Mouse (Mus musculus) lung, postnatal 0 days (tissue): Measurements from ENCODE around the gene Timm8b. TPM values are rescaled to one million over a fixed set of nuclear protein-coding genes. Genes with fewer than 3 reads are reported as not detected.

Experiments used
- ATAC-seq: fragments of 200-750 bp; cut with Nextera tagmentation; 2 replicates; pipeline ENCODE4 v1.8.0; 2017; ENCODE audit warnings: moderate library complexity
- DNase-seq: peaks from one replicate; pipeline ENCODE4 v3.0.0-alpha.2; 2016; ENCODE audit warnings: low spot score
- H3K27ac ChIP-seq: fragments of 300-500 bp; sonication (generic); 2 replicates; pipeline ENCODE4 v1.5.1; 2014; ENCODE audit warnings: antibody characterized with exemption, mild to moderate bottlenecking, low read length, mixed read lengths
- H3K27me3 ChIP-seq: fragments of 300-500 bp; sonication (generic); replicated peaks from 2 replicates; pipeline ENCODE4 v1.6.1; 2014; ENCODE audit warnings: low read length, mixed read lengths; ENCODE audit not compliant: insufficient read depth
- H3K36me3 ChIP-seq: fragments of 300-500 bp; sonication (generic); 2 replicates; pipeline ENCODE4 v1.6.1; 2014; ENCODE audit warnings: low read length, mixed read lengths; ENCODE audit not compliant: insufficient read depth
- H3K4me1 ChIP-seq: fragments of 300-500 bp; sonication (generic); 2 replicates; pipeline ENCODE4 v1.6.1; 2014; ENCODE audit warnings: antibody characterized with exemption, low read depth, low read length, mixed read lengths; ENCODE audit not compliant: insufficient read depth
- H3K4me2 ChIP-seq: fragments of 300-500 bp; sonication (generic); replicated peaks from 2 replicates; pipeline ENCODE4 v1.6.1; 2014; ENCODE audit warnings: low read depth, mild to moderate bottlenecking, low read length, moderate library complexity, mixed read lengths
- H3K4me3 ChIP-seq: fragments of 300-500 bp; sonication (generic); 2 replicates; pipeline ENCODE4 v1.5.1; 2014; ENCODE audit warnings: low read depth, low read length
- H3K9ac ChIP-seq: fragments of 300-500 bp; sonication (generic); replicated peaks from 2 replicates; pipeline ENCODE4 v1.6.1; 2014; ENCODE audit warnings: low read depth, mild to moderate bottlenecking
- H3K9me3 ChIP-seq: fragments of 300-500 bp; sonication (generic); 2 replicates; pipeline ENCODE4 v1.6.1; 2016; ENCODE audit warnings: low read length, mixed read lengths
- CTCF ChIP-seq: IDR thresholded peaks from 2 replicates; pipeline ENCODE4 v1.5.1; 2016; ENCODE audit warnings: antibody characterized with exemption, mild to moderate bottlenecking
- EP300 ChIP-seq: IDR thresholded peaks from 2 replicates; pipeline ENCODE4 v1.6.1; 2016; ENCODE audit warnings: antibody characterized with exemption, mild to moderate bottlenecking, control low read depth
- WGBS: fragments of 180-500 bp; shearing (Covaris S2); extraction: QIAGEN DNeasy Blood & Tissue Kit; methylation state at CpG from one replicate; pipeline ENCODE4 v1.1.7; 2014; 5-methylcytosine and 5-hydroxymethylcytosine counted together
- polyA plus RNA-seq: library from polyadenylated mRNA; unstranded; fragments of >200 nt; fragmentation: Nextera tagmentation; extraction: Ambion mirVana; gene quantifications from 2 replicates; pipeline ENCODE4 v1.2.1, GENCODE M21; 2015

The Timm8b gene
- polyA plus RNA-seq = 185 and 189 TPM in 2 replicates

DNA sequence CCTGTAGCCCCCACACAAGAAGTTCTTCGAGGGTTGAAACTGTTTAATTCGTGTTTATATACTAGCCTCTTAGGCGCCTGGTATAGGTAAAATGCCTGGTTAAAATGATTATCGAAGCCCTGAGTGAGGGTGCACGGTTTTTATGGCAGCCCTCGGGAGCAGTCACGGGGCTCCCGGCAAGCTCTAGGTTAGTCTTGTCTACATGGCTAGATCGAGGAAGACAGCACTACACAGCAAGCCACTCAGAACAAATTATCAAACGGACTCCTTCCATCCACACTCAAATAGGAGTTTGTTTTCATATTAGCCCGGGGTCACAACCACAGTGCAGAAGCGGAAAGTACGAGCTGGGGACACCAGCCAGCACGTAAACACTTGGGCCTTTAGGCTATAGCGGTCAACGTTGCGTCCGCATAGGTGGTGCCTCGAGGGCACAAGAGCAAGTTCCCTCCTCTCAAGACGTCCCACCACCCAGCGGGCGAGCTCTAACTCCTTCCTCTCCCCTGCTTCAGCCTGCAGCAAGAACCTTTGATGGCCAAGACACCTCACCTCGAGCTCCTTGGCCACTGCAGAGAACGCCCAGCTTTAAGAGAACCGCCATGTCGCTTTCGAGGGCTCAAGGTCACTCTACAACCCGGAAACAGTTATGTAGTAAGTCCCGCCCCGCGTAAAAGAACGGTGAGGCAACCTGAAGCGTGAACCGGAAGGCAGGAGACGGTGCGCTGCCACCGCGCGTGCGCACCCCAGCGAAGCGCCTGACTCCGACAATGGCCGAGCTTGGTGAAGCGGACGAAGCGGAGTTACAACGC is at the start of gene Timm8b, which contains the start of gene Sdhd:
Timm8b (plus strand) TSS at position 722 of the 809 bp plus-strand sequence.
Sdhd (minus strand) TSS at position 624 of the 809 bp plus-strand sequence.
- H3K4me3 ChIP-seq = peak within 1 kb of the TSS; percentile 66
- peak within 1 kb of the TSS; percentile 87 for H3K27ac ChIP-seq
- DNase-seq (peak; percentile 98), ATAC-seq (peak; percentile 99)
- peak within 1 kb of the TSS; percentile 60 for H3K9ac ChIP-seq
- no peaks in the 10 kb centered on the region for H3K27me3 ChIP-seq
- H3K36me3 ChIP-seq = peaks cover 2% of the 10 kb centered on the region; the same call in 1 of the 2 replicates
- H3K4me2 ChIP-seq = peak within 1 kb of the TSS; percentile 87
- TF ChIP-seq EP300 (no peak), CTCF (no peak)
- no peaks in the 10 kb centered on the region for H3K9me3 ChIP-seq
- H3K4me1 ChIP-seq = peaks cover 18% of the 10 kb centered on the region; the same call in 1 of the 2 replicates
- WGBS = 1% methylated on average over 48 of the region's 48 CpGs

- no peaks in the 10 kb centered on the region for H3K4me1 ChIP-seq
- no peak within 1 kb of the TSS; the same call in 1 of the 2 replicates for H3K27ac ChIP-seq
- 29% methylated on average over 12 of the region's 12 CpGs for WGBS
- TF ChIP-seq CTCF (no peak), EP300 (no peak)
- peak within 1 kb of the TSS; percentile 0; the same call in 1 of the 2 replicates for H3K9ac ChIP-seq
- no peak within 1 kb of the TSS for H3K4me3 ChIP-seq
- no peaks in the 10 kb centered on the region for H3K27me3 ChIP-seq
- DNase-seq (peak; percentile 52), ATAC-seq (peak; percentile 53)
- no peaks in the 10 kb centered on the region for H3K36me3 ChIP-seq
- H3K9me3 ChIP-seq = no peaks in the 10 kb centered on the region
- peak within 1 kb of the TSS; percentile 9; the same call in 1 of the 2 replicates for H3K4me2 ChIP-seq
Measured at GRCm38 (mm10) chr9:50554241-50555093, 49.2 kb upstream of the Timm8b start, which contains the start of gene Il18. Il18 (plus strand) TSS chr9:50554827.

DNA sequence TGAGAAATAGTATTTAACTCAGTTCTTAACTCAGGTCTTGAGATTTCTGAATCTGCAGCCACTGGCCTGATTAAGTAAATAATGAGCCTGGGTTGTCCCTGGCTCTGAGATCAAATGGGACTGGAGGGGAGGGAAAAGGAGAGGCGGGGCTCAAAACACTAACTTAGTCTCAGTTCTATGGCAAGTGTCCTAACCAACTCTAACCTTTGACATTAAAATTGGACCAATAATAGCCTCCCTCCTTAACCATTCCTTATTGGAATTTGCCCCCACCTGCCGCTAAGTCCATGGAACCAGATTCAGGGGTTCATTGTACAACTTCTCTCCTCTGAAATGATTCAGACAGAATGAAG is 48.6 kb upstream of the Timm8b start, which contains the start of gene Bco2:
Bco2 (minus strand) TSS at position 88 of the 353 bp plus-strand sequence.
- Histone ChIP-seq H3K27me3 (no peaks in the 10 kb centered on the region), H3K9ac (peak within 1 kb of the TSS; percentile 0; the same call in 1 of the 2 replicates), H3K9me3 (no peaks in the 10 kb centered on the region), H3K36me3 (no peaks in the 10 kb centered on the region), H3K27ac (no peak within 1 kb of the TSS; the same call in 1 of the 2 replicates), H3K4me3 (no peak within 1 kb of the TSS), H3K4me1 (no peaks in the 10 kb centered on the region), H3K4me2 (peak within 1 kb of the TSS; percentile 9; the same call in 1 of the 2 replicates)
- 39% methylated on average over 2 of the region's 2 CpGs for WGBS
- ATAC-seq (peak; percentile 23; the same call in 1 of the 2 replicates), DNase-seq (peak; percentile 41)
- TF ChIP-seq CTCF (no peak), EP300 (no peak)

DNA sequence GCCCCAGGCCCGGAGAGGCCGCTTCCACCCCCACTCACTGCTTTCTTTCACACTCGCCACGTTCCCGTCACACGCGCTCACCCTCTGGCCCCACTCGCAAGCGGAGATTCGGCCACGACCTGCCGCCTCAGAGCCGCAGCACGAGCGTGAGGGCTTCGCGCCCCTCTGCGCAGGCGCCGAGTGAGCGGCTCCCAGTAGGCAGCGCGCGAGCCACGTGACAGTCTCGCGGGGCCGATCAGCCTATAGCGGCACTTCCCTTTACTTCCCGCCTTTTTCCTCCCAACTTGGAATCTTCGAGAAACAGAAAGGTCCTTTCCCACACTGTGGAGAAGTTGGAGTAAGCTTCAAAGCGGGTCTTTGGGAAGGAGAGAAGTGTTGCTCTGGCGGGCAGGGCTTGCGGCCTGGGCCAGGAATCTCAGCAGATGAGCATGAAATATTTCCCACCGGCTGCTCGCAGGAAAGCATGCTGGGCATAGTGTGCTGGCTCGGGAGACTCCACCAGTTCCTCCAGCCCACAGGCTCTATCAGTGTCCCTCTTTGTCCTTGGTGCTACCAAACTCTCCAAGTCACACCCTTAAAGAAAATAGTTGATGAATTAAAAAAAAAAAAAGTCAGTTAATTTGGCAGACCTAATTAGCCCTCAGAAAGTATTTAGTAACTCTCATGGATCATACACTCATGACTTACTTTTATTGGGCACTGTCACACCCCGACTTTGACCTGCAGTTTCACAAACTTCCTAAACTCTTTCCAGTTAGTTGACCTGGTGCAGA is 42.4 kb upstream of the Timm8b start, which contains the start of gene Tex12:
Tex12 (minus strand) TSS at position 181 of the 773 bp plus-strand sequence.
- no peak within 1 kb of the TSS for H3K4me3 ChIP-seq
- no peak for DNase-seq
- H3K4me2 ChIP-seq = no peak within 1 kb of the TSS
- TF ChIP-seq EP300 (no peak), CTCF (no peak)
- ATAC-seq = no peak
- H3K36me3 ChIP-seq = no peaks in the 10 kb centered on the region
- H3K4me1 ChIP-seq = no peaks in the 10 kb centered on the region
- H3K27me3 ChIP-seq = no peaks in the 10 kb centered on the region
- H3K9me3 ChIP-seq = no peaks in the 10 kb centered on the region
- 86% methylated on average over 38 of the region's 38 CpGs for WGBS
- no peak within 1 kb of the TSS for H3K27ac ChIP-seq
- no peak within 1 kb of the TSS for H3K9ac ChIP-seq

DNA sequence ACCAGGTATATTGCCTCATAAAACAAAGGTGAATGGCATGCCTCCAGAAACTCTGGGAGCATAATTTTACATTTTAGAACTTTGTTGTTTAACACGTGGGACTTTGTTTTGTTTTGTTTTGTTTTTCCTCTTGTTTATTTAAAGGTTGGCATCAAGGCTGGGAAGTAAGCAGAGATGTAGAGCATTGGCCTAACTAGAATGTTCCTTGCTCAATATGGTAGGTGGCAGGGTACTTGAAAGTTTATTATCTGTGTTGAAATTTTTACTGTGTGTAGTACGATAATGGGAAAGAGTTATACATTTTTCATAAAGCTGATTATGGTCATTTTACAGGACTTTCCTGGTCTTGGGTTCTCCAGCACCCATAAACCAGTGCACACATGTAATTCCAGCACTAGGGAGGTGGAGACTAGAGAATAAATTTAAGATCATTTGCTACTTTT is 41.8 kb upstream of the Timm8b start:
- Histone ChIP-seq H3K4me2 (no peak overlapping the region), H3K27me3 (no peaks in the 10 kb centered on the region), H3K9me3 (no peaks in the 10 kb centered on the region), H3K4me3 (no peak overlapping the region), H3K27ac (no peak overlapping the region), H3K36me3 (no peaks in the 10 kb centered on the region), H3K9ac (no peak overlapping the region), H3K4me1 (no peaks in the 10 kb centered on the region)
- DNase-seq (no peak), ATAC-seq (no peak)
- WGBS = 77% methylated on average over 2 of the region's 2 CpGs
- no peak for TF ChIP-seq EP300
- TF ChIP-seq CTCF = no peak
